Mouse (Mus musculus): Measurements from ENCODE around the gene Ubl5.
"Not testable (repeated sequence)": the region's sequence is repeated elsewhere in the genome, so short reads cannot be mapped to it uniquely, and the experiment has no call there.

Ubl5 gene

GRCm38 (mm10) chr9:20642101-20642895 is at the start of gene Ubl5:
Gene Ubl5 (plus strand): TSS chr9:20642878.
- DNase-seq (ENCODE audit: low read depth, low spot score) = peak; percentile 94

- DNase-seq (ENCODE audit: low read depth, low spot score) = no peak
These were observed 41.4 kb upstream of the Ubl5 start for GRCm38 (mm10) chr9:20601270-20601669.

- no peak for DNase-seq (ENCODE audit: low read depth, low spot score)
These were observed 36.4 kb upstream of the Ubl5 start for GRCm38 (mm10) chr9:20606269-20606668.

- peak; percentile 88 for DNase-seq (ENCODE audit: low read depth, low spot score)
These were observed 35.3 kb upstream of the Ubl5 start for GRCm38 (mm10) chr9:20607100-20607974.

- no peak for DNase-seq (ENCODE audit: low read depth, low spot score)
These were observed 32.7 kb upstream of the Ubl5 start for GRCm38 (mm10) chr9:20609831-20610464.

GRCm38 (mm10) chr9:20611976-20612375 is 30.7 kb upstream of the Ubl5 start:
- no peak for DNase-seq (ENCODE audit: low read depth, low spot score)

- DNase-seq (ENCODE audit: low read depth, low spot score) = no peak
These were observed 26.0 kb upstream of the Ubl5 start for GRCm38 (mm10) chr9:20616685-20617084.

GRCm38 (mm10) chr9:20631332-20631731 is 11.3 kb upstream of the Ubl5 start:
- DNase-seq (ENCODE audit: low read depth, low spot score) = no peak

- not testable (repeated sequence) for DNase-seq (ENCODE audit: low read depth, low spot score)
These were observed 7.0 kb upstream of the Ubl5 start for GRCm38 (mm10) chr9:20635676-20636075.

GRCm38 (mm10) chr9:20636256-20636655 is 6.4 kb upstream of the Ubl5 start:
- no peak for DNase-seq (ENCODE audit: low read depth, low spot score)

GRCm38 (mm10) chr9:20636790-20637189 is 5.9 kb upstream of the Ubl5 start:
- no peak for DNase-seq (ENCODE audit: low read depth, low spot score)

- no peak for DNase-seq (ENCODE audit: low read depth, low spot score)
These were observed 4.1 kb upstream of the Ubl5 start for GRCm38 (mm10) chr9:20638552-20638951.

- no peak for DNase-seq (ENCODE audit: low read depth, low spot score)
These were observed 3.2 kb upstream of the Ubl5 start for GRCm38 (mm10) chr9:20639486-20639885.

- DNase-seq (ENCODE audit: low read depth, low spot score) = no peak
These were observed 1.2 kb upstream of the Ubl5 start for GRCm38 (mm10) chr9:20641501-20641900.

GRCm38 (mm10) chr9:20642896-20643466 is 303 bp downstream of the Ubl5 start:
- peak; percentile 77 for DNase-seq (ENCODE audit: low read depth, low spot score)

GRCm38 (mm10) chr9:20643781-20644180 is 1.1 kb downstream of the Ubl5 start:
- DNase-seq (ENCODE audit: low read depth, low spot score) = no peak

- no peak for DNase-seq (ENCODE audit: low read depth, low spot score)
These were observed 1.8 kb downstream of the Ubl5 start, which contains the start of gene Fbxl12 for GRCm38 (mm10) chr9:20644360-20645081. Gene Fbxl12 (minus strand): TSS chr9:20644767.

GRCm38 (mm10) chr9:20645121-20645520 is 2.4 kb downstream of the Ubl5 start:
- DNase-seq (ENCODE audit: low read depth, low spot score) = no peak

- peak; percentile 94 for DNase-seq (ENCODE audit: low read depth, low spot score)
These were observed 9.1 kb downstream of the Ubl5 start, which contains the start of gene Pin1 for GRCm38 (mm10) chr9:20651602-20652259. Gene Pin1 (plus strand): TSS chr9:20652095.

- DNase-seq (ENCODE audit: low read depth, low spot score) = no peak
These were observed 9.6 kb downstream of the Ubl5 start for GRCm38 (mm10) chr9:20652260-20652658.

Data from embryo, embryonic 11.5 days (tissue).